Mouse (Mus musculus) WW6 (cell line): Measurements from ENCODE around the gene Serpinh1.

Experiments used
- DNase-seq: peaks from one replicate; pipeline ENCODE4 v3.0.0-alpha.2; 2013; ENCODE audit warnings: low read depth, low spot score

Gene Serpinh1

GRCm38 (mm10) chr7:99352526-99353400 is at the start of gene Serpinh1:
TSS of gene Serpinh1 (minus strand) at chr7:99353239.
- no peak for DNase-seq

DNA sequence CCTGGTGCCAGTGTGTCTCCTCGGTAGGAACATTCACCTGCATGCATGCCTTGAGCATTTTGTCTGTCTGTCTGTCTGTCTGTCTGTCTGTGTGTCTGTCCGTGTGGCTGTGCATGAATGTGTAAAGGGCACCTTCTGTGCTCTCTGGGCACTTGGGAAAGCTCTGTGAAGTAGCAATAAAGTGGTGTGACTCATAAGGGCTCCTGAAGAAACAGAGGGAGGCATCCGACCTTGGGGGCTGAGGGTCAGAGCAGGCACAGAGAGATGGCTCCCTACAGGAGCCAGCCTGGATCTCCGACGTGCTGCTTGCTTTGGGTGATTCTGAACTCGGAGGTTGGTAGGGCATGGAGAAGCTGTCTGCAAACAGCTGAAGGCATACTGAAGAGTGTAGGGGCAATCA is 49.4 kb upstream of the Serpinh1 start:
- no peak for DNase-seq

DNA sequence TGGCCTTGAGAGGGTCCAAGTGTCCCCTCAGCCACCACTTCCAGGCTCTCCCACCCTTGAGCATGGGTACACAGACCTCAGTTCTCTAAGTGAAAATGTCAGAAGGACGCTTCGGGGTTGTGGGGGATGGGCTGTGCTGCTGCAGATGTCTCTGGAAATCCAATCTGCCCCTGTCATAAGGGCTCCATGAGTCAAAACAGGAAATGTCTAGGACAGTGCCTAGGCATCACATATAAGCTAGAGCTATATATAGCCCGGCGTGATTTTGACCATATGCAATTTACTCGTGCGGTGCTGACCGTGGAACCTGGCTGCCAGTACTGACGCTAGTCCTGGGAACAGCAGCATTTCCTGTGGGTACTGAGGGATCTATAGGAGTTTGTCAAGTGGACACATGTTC is 48.3 kb upstream of the Serpinh1 start:
- no peak for DNase-seq

DNA sequence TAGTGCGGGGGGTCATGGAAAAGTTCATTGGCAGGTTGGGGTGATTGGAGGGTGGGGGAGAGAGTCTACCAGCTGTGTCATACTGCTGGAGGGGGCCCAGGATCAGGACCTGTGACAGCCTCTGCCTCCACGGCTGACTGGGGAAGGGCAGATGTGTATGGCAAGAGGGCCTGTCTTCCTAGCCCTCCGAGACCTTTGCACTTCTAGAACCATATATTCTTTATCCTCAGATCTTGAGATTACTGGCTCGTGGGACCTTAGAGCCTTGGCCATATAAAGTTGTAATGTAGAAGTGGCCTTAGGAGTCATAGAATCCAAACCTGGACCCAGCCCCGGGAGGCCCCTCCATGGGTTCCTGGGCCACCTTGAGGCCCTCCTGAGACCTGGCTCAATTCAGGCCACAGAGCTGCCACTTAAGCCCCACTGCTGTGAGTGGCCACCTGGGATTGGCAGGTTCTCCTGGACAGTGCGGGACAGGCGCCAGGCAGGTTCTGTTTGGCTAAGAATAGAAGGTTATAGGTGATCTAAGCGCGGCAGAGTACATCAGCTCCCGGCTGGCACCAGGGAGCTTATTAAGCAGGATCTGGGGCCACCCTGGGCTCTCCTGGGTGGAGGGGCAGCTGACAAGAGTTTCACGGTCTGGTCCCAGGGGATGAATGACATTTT is 44.1 kb upstream of the Serpinh1 start:
- DNase-seq = no peak

GRCm38 (mm10) chr7:99395908-99396616 is 43.0 kb upstream of the Serpinh1 start:
- no peak for DNase-seq

GRCm38 (mm10) chr7:99395385-99395784 is 42.3 kb upstream of the Serpinh1 start:
- DNase-seq = no peak

- no peak for DNase-seq
These were observed 40.8 kb upstream of the Serpinh1 start for GRCm38 (mm10) chr7:99393711-99394325.

GRCm38 (mm10) chr7:99392696-99393095 is 39.7 kb upstream of the Serpinh1 start:
- DNase-seq = no peak

GRCm38 (mm10) chr7:99390559-99390958 is 37.5 kb upstream of the Serpinh1 start:
- DNase-seq = no peak

DNA sequence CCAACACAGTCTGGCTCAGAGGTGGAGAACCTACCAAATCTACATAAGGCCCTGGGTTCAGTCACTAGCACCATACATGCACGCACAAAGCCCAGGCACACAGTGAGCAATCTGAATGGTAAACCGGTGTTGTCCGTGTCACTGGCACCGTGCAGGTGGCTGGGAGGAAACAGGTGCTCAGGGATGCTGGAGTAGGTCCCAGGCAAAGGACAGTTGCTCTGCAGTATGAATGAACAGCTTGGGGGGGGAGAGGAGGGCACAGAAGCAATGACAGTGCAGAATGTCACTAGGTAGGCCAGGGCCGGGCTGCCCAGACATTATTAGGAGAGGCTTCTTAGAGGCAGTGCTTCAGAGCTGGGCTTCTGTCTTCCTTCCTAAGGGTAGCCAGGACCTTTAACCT is 34.3 kb upstream of the Serpinh1 start:
- DNase-seq = no peak

DNA sequence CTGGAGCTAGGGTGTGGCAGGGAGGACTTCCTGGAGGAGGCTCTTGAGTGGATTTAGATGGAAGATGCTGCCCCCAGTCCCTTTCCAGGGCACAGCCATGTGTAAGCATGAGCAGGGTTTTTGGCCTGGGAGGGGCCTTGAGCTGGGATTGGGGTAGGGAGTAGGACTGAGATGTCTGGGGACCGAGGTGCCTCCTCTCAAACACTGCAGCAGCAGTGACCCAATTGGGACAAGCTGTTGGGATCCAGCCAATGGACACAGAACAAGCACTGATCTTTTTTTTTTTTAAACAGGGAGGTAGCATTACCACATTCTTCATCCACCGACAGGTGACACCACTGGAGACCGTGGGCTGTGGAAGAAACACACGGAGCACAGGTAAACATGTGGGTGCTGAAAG is 33.8 kb upstream of the Serpinh1 start:
- no peak for DNase-seq

GRCm38 (mm10) chr7:99386030-99386429 is 33.0 kb upstream of the Serpinh1 start:
- DNase-seq = no peak

- DNase-seq = no peak
These were observed 31.1 kb upstream of the Serpinh1 start for GRCm38 (mm10) chr7:99384101-99384611.

GRCm38 (mm10) chr7:99383246-99383645 is 30.2 kb upstream of the Serpinh1 start:
- DNase-seq = no peak

GRCm38 (mm10) chr7:99382088-99383000 is 29.3 kb upstream of the Serpinh1 start:
- no peak for DNase-seq

DNA sequence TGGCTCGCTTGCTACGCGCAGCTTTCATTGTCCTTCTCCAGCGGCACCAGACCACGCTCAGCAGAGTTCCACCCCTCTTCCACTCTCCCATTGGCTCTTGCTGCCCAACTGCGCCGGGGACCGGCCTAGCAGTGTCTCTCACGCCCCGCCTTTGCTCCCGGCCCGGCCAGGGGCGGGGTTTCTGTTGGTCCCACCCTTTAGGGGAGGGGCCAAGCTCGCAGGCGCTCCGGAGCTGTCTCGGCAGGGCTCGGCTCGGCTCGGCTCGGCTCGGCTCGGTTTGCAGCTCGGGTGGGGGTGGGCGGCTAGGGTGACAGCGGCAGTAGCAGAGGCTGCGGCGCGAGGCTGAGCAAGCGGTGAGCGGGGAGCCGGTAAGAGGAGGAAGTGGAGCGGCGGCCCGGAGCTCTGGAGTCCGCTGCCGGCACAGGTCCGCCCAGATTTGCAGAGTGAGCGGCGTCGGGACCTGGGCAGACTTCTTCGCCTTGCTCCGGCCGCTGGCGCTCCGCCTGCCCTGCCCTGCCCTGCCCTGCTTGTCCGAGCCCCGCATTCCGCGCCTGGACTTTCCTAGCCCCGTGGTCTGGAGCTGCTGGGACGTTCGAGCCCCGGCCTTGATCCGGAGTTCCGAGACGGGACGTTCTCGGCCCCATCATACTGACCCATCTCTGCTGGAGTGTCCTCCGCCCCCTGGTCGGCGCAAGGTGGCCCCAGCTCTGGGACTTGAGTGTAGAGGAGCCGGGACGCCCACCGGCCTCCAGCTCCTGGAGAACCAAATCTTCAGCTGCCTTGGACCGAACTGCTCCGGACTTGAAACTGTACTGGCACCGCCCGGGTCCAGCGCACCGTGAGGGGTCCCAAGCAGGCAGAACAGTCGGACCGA is 28.4 kb upstream of the Serpinh1 start, which contains the start of gene Gdpd5:
Gdpd5 (plus strand) TSS at position 201 of the 874 bp plus-strand sequence.
- peak; percentile 94 for DNase-seq

- DNase-seq = no peak
These were observed 27.6 kb upstream of the Serpinh1 start for GRCm38 (mm10) chr7:99380491-99381213.

- no peak for DNase-seq
These were observed 25.8 kb upstream of the Serpinh1 start for GRCm38 (mm10) chr7:99378870-99379269.

DNA sequence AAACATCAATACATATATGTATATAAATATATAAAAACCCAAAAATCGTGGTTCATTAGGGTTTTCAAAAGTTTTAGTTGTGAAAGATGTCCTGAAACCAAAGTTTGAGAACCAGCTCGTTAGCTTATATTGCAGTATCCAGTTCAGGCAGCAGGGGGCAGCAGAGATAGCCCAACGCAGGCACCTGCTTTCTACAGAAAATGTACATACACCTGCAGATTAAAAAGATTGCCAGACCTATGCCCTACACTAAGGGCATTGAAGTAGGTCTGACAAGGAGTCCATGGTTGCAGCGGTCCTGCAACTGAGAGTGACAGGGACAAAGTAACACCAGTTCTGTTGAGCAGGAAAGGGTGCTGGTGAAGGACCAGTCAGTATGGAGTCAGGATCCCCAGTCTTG is 22.4 kb upstream of the Serpinh1 start:
- no peak for DNase-seq
